ENCODE assay signal across 9 mouse cellular contexts in genomic region chr11:66983422-66984164, GRCm38 (mm10). TPM values are rescaled to one million over a fixed set of nuclear protein-coding genes. Genes with fewer than 3 reads are reported as not detected.
DNase-seq lines count a peak whose midpoint lies in the region; ATAC-seq and TF ChIP-seq lines count a peak whose summit lies in the region.
"Had no signal": no experiment of that assay in that cellular context is flagged by ENCODE, and none has a peak within 500 bp of the region (broad histone marks: within the 10 kb centered on the region; RNA-seq: fewer than 3 reads in every experiment).

No protein-coding gene starts in this region.

- intact Hi-C loops in heart, adult 2 months (cut with DNase I), result loop anchor here (2.0 kb wide), 2 partner anchors 37 to 69 kb away; no protein-coding TSS in a partner anchor

- 0 out of 2 replicates have a peak, but pooled peaks cover 5% of the 10 kb centered on the region for H3K27me3 ChIP-seq in heart, embryonic 15.5 days
- no peaks in the 10 kb centered on the region for H3K27me3 ChIP-seq in heart, adult 2 months (ENCODE audit: control insufficient read depth, insufficient read depth, low read length)
- H3K27me3 ChIP-seq in hindbrain, embryonic 11.5 days (ENCODE audit: control insufficient read depth, insufficient read depth, low read length), result no peaks in the 10 kb centered on the region
- H3K27me3 ChIP-seq in lung, embryonic 16.5 days (ENCODE audit: control insufficient read depth, insufficient read depth, low read depth, low read length), result no peaks in the 10 kb centered on the region
- H3K27me3 ChIP-seq in small intestine, adult 2 months (ENCODE audit: control insufficient read depth, insufficient read depth, low read length), result no peaks in the 10 kb centered on the region

- no peak for TF ChIP-seq EP300 in heart, adult 2 months (IDR thresholded peaks at IDR 0.05; ENCODE audit: insufficient read depth, low read depth, low read length)

- peak overlapping the region; percentile 39 for H3K27ac ChIP-seq in heart, embryonic 15.5 days
- H3K27ac ChIP-seq in heart, adult 2 months, result no peak overlapping the region
- H3K27ac ChIP-seq in hindbrain, embryonic 11.5 days (ENCODE audit: low read depth, low read length), result peak overlapping the region; percentile 75; the same call in 1 of the 2 replicates
- H3K27ac ChIP-seq in lung, embryonic 16.5 days (ENCODE audit: low read length), result peak overlapping the region; percentile 56
- peak overlapping the region; percentile 51 for H3K27ac ChIP-seq in small intestine, adult 2 months (ENCODE audit: insufficient read depth, low read depth, low read length)

- no peak for TF ChIP-seq CTCF in heart, adult 2 months (IDR thresholded peaks at IDR 0.05)
- TF ChIP-seq CTCF in small intestine, adult 2 months (IDR thresholded peaks at IDR 0.05; ENCODE audit: extremely low read depth, insufficient read length, insufficient replicate concordance, low read depth, low read length), result no peak

- ATAC-seq in heart, embryonic 15.5 days (replicated peaks; ENCODE audit: insufficient number of reproducible peaks, insufficient read depth, low FRiP score, low read depth), result no peak
- no peak for ATAC-seq in hindbrain, embryonic 11.5 days (ENCODE audit: low FRiP score)
- peak; percentile 36; the same call in 1 of the 2 replicates for ATAC-seq in lung, embryonic 16.5 days (ENCODE audit: low read depth)
- ATAC-seq in megakaryocyte progenitor cell, adult 5-6 weeks (replicated peaks; ENCODE audit: poor library complexity), result no peak

- H3K4me3 ChIP-seq in heart, embryonic 15.5 days, result no peak overlapping the region
- no peak overlapping the region for H3K4me3 ChIP-seq in heart, adult 2 months
- no peak overlapping the region for H3K4me3 ChIP-seq in hindbrain, embryonic 11.5 days (ENCODE audit: low read depth, low read length)
- H3K4me3 ChIP-seq in lung, embryonic 16.5 days (ENCODE audit: low read length), result no peak overlapping the region
- no peak overlapping the region for H3K4me3 ChIP-seq in small intestine, adult 2 months (ENCODE audit: low read depth, low read length)

- H3K36me3 ChIP-seq in heart, embryonic 15.5 days, result no peaks in the 10 kb centered on the region
- H3K36me3 ChIP-seq in heart, adult 2 months (ENCODE audit: control insufficient read depth, insufficient read depth, low read length), result no peaks in the 10 kb centered on the region
- H3K36me3 ChIP-seq in hindbrain, embryonic 11.5 days (ENCODE audit: control insufficient read depth, insufficient read depth, low read length), result no peaks in the 10 kb centered on the region
- no peaks in the 10 kb centered on the region for H3K36me3 ChIP-seq in lung, embryonic 16.5 days (ENCODE audit: control insufficient read depth, insufficient read depth, low read length)
- H3K36me3 ChIP-seq in small intestine, adult 2 months (ENCODE audit: control insufficient read depth, insufficient read depth, low read length), result no peaks in the 10 kb centered on the region

- no peaks in the 10 kb centered on the region for H3K9me3 ChIP-seq in heart, embryonic 15.5 days (replicated peaks)
- H3K9me3 ChIP-seq in hindbrain, embryonic 11.5 days (ENCODE audit: control insufficient read depth, low read length), result no peaks in the 10 kb centered on the region
- no peaks in the 10 kb centered on the region for H3K9me3 ChIP-seq in lung, embryonic 16.5 days (ENCODE audit: control insufficient read depth, low read length)

- peaks cover 28% of the 10 kb centered on the region for H3K4me1 ChIP-seq in heart, embryonic 15.5 days (replicated peaks)
- peaks cover 3% of the 10 kb centered on the region for H3K4me1 ChIP-seq in heart, adult 2 months (ENCODE audit: control insufficient read depth, insufficient read depth, low read length)
- H3K4me1 ChIP-seq in hindbrain, embryonic 11.5 days (replicated peaks; ENCODE audit: control insufficient read depth, insufficient read depth, low read length), result no peaks in the 10 kb centered on the region; the same call in 1 of the 2 replicates
- peaks cover 13% of the 10 kb centered on the region for H3K4me1 ChIP-seq in lung, embryonic 16.5 days (replicated peaks; ENCODE audit: control insufficient read depth, insufficient read depth, low read length)
- peaks cover 2% of the 10 kb centered on the region; the same call in 1 of the 2 replicates for H3K4me1 ChIP-seq in small intestine, adult 2 months (ENCODE audit: control insufficient read depth, insufficient read depth, insufficient read length, low read length)

- peak overlapping the region; percentile 85; the same call in 1 of the 2 replicates for H3K4me2 ChIP-seq in heart, embryonic 15.5 days
- H3K4me2 ChIP-seq in hindbrain, embryonic 11.5 days (replicated peaks; ENCODE audit: low read depth, low read length), result no peak overlapping the region
- no peak overlapping the region for H3K4me2 ChIP-seq in lung, embryonic 16.5 days (ENCODE audit: low read depth, low read length)

- no peaks in the 10 kb centered on the region for H3K79me2 ChIP-seq in heart, adult 2 months (replicated peaks; ENCODE audit: control insufficient read depth, insufficient read depth, low read length)

- no peak overlapping the region for H3K9ac ChIP-seq in heart, embryonic 15.5 days
- no peak overlapping the region for H3K9ac ChIP-seq in heart, adult 2 months (ENCODE audit: low read depth, low read length)
- no peak overlapping the region for H3K9ac ChIP-seq in hindbrain, embryonic 11.5 days (ENCODE audit: low read depth, low read length)
- H3K9ac ChIP-seq in lung, embryonic 16.5 days (ENCODE audit: low read length), result no peak overlapping the region

- no peak for DNase-seq in heart, adult 2 months
- peak; percentile 20 for DNase-seq in hindbrain, embryonic 11.5 days (ENCODE audit: low spot score)
- DNase-seq in gastrocnemius, postnatal 25 days, result no peak
- DNase-seq in spleen, postnatal 36 days (ENCODE audit: low spot score in 2 of 2), result no peak

- 52% methylated on average over 11 of the region's 11 CpGs for WGBS in heart, embryonic 15.5 days
- 74% methylated on average over 11 of the region's 11 CpGs for WGBS in heart, adult 2 months
- WGBS in hindbrain, embryonic 11.5 days, result 58% methylated on average over 11 of the region's 11 CpGs
- 40% methylated on average over 11 of the region's 11 CpGs for WGBS in lung, embryonic 16.5 days
- 62% methylated on average over 11 of the region's 11 CpGs for WGBS in small intestine, adult 2 months

- no peak for TF ChIP-seq POLR2A in heart, adult 2 months (IDR thresholded peaks at IDR 0.05; ENCODE audit: insufficient read depth, low read depth, low read length)
- TF ChIP-seq POLR2A in small intestine, adult 2 months (IDR thresholded peaks at IDR 0.05; ENCODE audit: low read depth, low read length), result no peak

RNA-seq across cellular contexts. Expression of gene Tmem238l, which starts 27.2 kb away (rescaled TPM):
- 0.15 TPM in 1 of 2 replicates, not detected in the other for polyA plus RNA-seq in heart, embryonic 15.5 days (2015; fragmentation: Nextera tagmentation; extraction: Ambion mirVana)
- not detected for total RNA-seq in heart, adult 2 months (2021)
- polyA plus RNA-seq in heart, adult 2 months (2012; rRNA removed), result not detected in 2 replicates
- polyA plus RNA-seq in hindbrain, embryonic 11.5 days (2014; fragmentation: Nextera tagmentation; extraction: Ambion mirVana), result not detected in 2 replicates
- polyA plus RNA-seq in lung, embryonic 16.5 days (2015; fragmentation: Nextera tagmentation; extraction: Ambion mirVana), result not detected in 2 replicates
- polyA plus RNA-seq in small intestine, adult 2 months (2012; rRNA removed), result 69.2 and 269 TPM in 2 replicates
- not detected for total RNA-seq in gastrocnemius, postnatal 25 days (2021)
- not detected in 2 replicates for total RNA-seq in megakaryocyte progenitor cell, adult 5-6 weeks (2015)
- total RNA-seq in megakaryocyte progenitor cell, adult 5-6 weeks (2017), result not detected in 2 replicates
- total RNA-seq: left cerebral cortex, adult 2 months had no signal

RNA-seq across cellular contexts. Expression of gene Tmem220, which starts 41.4 kb away (rescaled TPM):
- 1.2 and 1.6 TPM in 2 replicates for polyA plus RNA-seq in heart, embryonic 15.5 days (2015; fragmentation: Nextera tagmentation; extraction: Ambion mirVana)
- total RNA-seq in heart, adult 2 months (2021), result 1 to 10 TPM; 1.9 to 2.0 TPM
- 2.1 and 3.8 TPM in 2 replicates for polyA plus RNA-seq in heart, adult 2 months (2012; rRNA removed)
- 1.4 and 1.5 TPM in 2 replicates for polyA plus RNA-seq in hindbrain, embryonic 11.5 days (2014; fragmentation: Nextera tagmentation; extraction: Ambion mirVana)
- 2.4 and 2.5 TPM in 2 replicates for polyA plus RNA-seq in lung, embryonic 16.5 days (2015; fragmentation: Nextera tagmentation; extraction: Ambion mirVana)
- polyA plus RNA-seq in small intestine, adult 2 months (2012; rRNA removed), result 2.7 and 3.6 TPM in 2 replicates
- total RNA-seq in gastrocnemius, postnatal 25 days (2021), result under 1 TPM; 0.28 to 0.96 TPM
- total RNA-seq in megakaryocyte progenitor cell, adult 5-6 weeks (2015), result 2.1 and 2.7 TPM in 2 replicates
- total RNA-seq in megakaryocyte progenitor cell, adult 5-6 weeks (2017), result 0.87 and 1.5 TPM in 2 replicates

Comparison
In these comparisons a context has a peak if more than half of its experiments do, and no peak if none do; other contexts are left out.
1. RNA of gene Tmem238l, which starts 27.2 kb away (polyA plus RNA-seq): 69.2 to 269 TPM in small intestine, adult 2 months; 0.15 TPM in heart, embryonic 15.5 days, not detected in heart, adult 2 months, not detected in lung, embryonic 16.5 days and not detected in hindbrain, embryonic 11.5 days; every median in the first group is over 10 times any median in the second.